Mouse (Mus musculus) macrophage (primary cell): Measurements from ENCODE around the gene Me3. TPM values are rescaled to one million over a fixed set of nuclear protein-coding genes. Genes with fewer than 3 reads are reported as not detected.

Experiments used
- H3K27ac ChIP-seq: fragments of 350-480 bp; formaldehyde crosslinking; 2 replicates; pipeline ENCODE4 v1.9.0; 2021
- H3K36me3 ChIP-seq: fragments of 350-480 bp; formaldehyde crosslinking; 2 replicates; pipeline ENCODE4 v1.9.0; 2021; ENCODE audit errors: inconsistent target
- H3K4me3 ChIP-seq: fragments of 350-480 bp; formaldehyde crosslinking; 2 replicates; pipeline ENCODE4 v1.9.0; 2021; ENCODE audit errors: inconsistent target
- H3K79me2 ChIP-seq: fragments of 350-480 bp; formaldehyde crosslinking; 2 replicates; pipeline ENCODE4 v1.9.0; 2021; ENCODE audit errors: inconsistent target
- WGBS: methylation state at CpG from one replicate; pipeline ENCODE4 v1.1.7; 2026; ENCODE audit warnings: inconsistent platforms; ENCODE audit not compliant: missing documents; 5-methylcytosine and 5-hydroxymethylcytosine counted together
- polyA plus RNA-seq: library from polyadenylated mRNA; stranded (reverse); fragments of 250-400 nt; gene quantifications from 3 replicates; pipeline ENCODE4 v1.2.4, GENCODE M21; 2018; ENCODE audit warnings: inconsistent platforms

Gene Me3
- polyA plus RNA-seq, 1 experiment from 2014 or later = not detected

- 58% methylated on average over 2 of the region's 2 CpGs for WGBS
- Histone ChIP-seq H3K4me3 (no peak overlapping the region), H3K36me3 (no peaks in the 10 kb centered on the region), H3K79me2 (no peaks in the 10 kb centered on the region), H3K27ac (no peak overlapping the region)
Measured at GRCm38 (mm10) chr7:89679621-89680140, 47.5 kb downstream of the Me3 start.

- WGBS = 90% methylated on average over 3 of the region's 3 CpGs
- H3K79me2 ChIP-seq = no peaks in the 10 kb centered on the region
- H3K27ac ChIP-seq = no peak overlapping the region
- no peak overlapping the region for H3K4me3 ChIP-seq
- no peaks in the 10 kb centered on the region for H3K36me3 ChIP-seq
Measured at GRCm38 (mm10) chr7:89680891-89681290, 48.7 kb downstream of the Me3 start.

- no peak overlapping the region for H3K27ac ChIP-seq
- 92% methylated on average over 10 of the region's 10 CpGs for WGBS
- H3K4me3 ChIP-seq = no peak overlapping the region
- no peaks in the 10 kb centered on the region for H3K79me2 ChIP-seq
- no peaks in the 10 kb centered on the region for H3K36me3 ChIP-seq
Measured at GRCm38 (mm10) chr7:89681666-89682470, 49.7 kb downstream of the Me3 start.

GRCm38 (mm10) chr7:89698186-89698585 is 66.0 kb downstream of the Me3 start:
- no peaks in the 10 kb centered on the region for H3K79me2 ChIP-seq
- H3K36me3 ChIP-seq = no peaks in the 10 kb centered on the region
- no peak overlapping the region for H3K4me3 ChIP-seq
- no peak overlapping the region for H3K27ac ChIP-seq

GRCm38 (mm10) chr7:89699668-89700350 is 67.6 kb downstream of the Me3 start:
- no peak overlapping the region for H3K4me3 ChIP-seq
- no peaks in the 10 kb centered on the region for H3K36me3 ChIP-seq
- no peak overlapping the region for H3K27ac ChIP-seq
- 72% methylated on average over 4 of the region's 5 CpGs for WGBS
- no peaks in the 10 kb centered on the region for H3K79me2 ChIP-seq

GRCm38 (mm10) chr7:89700511-89700910 is 68.3 kb downstream of the Me3 start:
- WGBS = 67% methylated on average over 1 of the region's 1 CpGs
- H3K36me3 ChIP-seq = no peaks in the 10 kb centered on the region
- no peak overlapping the region for H3K4me3 ChIP-seq
- H3K27ac ChIP-seq = no peak overlapping the region
- H3K79me2 ChIP-seq = no peaks in the 10 kb centered on the region

- Histone ChIP-seq H3K36me3 (no peaks in the 10 kb centered on the region), H3K4me3 (no peak overlapping the region), H3K79me2 (no peaks in the 10 kb centered on the region), H3K27ac (no peak overlapping the region)
- 67% methylated on average over 2 of the region's 2 CpGs for WGBS
Measured at GRCm38 (mm10) chr7:89710776-89711175, 78.6 kb downstream of the Me3 start.

GRCm38 (mm10) chr7:89713059-89713458 is 80.9 kb downstream of the Me3 start:
- Histone ChIP-seq H3K4me3 (no peak overlapping the region), H3K36me3 (no peaks in the 10 kb centered on the region), H3K27ac (no peak overlapping the region), H3K79me2 (no peaks in the 10 kb centered on the region)

- H3K4me3 ChIP-seq = no peak overlapping the region
Measured at GRCm38 (mm10) chr7:89716226-89716625, 84.0 kb downstream of the Me3 start.

GRCm38 (mm10) chr7:89717521-89717920 is 85.3 kb downstream of the Me3 start:
- Histone ChIP-seq H3K79me2 (no peaks in the 10 kb centered on the region), H3K27ac (no peak overlapping the region), H3K4me3 (no peak overlapping the region), H3K36me3 (no peaks in the 10 kb centered on the region)
- WGBS = 81% methylated on average over 2 of the region's 2 CpGs

More at GRCm38 (mm10) chr7:89716226-89716625, 84.0 kb downstream of the Me3 start:
- no peaks in the 10 kb centered on the region for H3K79me2 ChIP-seq
- 91% methylated on average over 3 of the region's 3 CpGs for WGBS
- H3K36me3 ChIP-seq = no peaks in the 10 kb centered on the region
- no peak overlapping the region for H3K27ac ChIP-seq

GRCm38 (mm10) chr7:89718264-89718663 is 86.1 kb downstream of the Me3 start:
- Histone ChIP-seq H3K36me3 (no peaks in the 10 kb centered on the region), H3K27ac (no peak overlapping the region), H3K79me2 (no peaks in the 10 kb centered on the region), H3K4me3 (no peak overlapping the region)
- WGBS = 75% methylated on average over 2 of the region's 2 CpGs

- H3K79me2 ChIP-seq = no peaks in the 10 kb centered on the region
- H3K4me3 ChIP-seq = no peak overlapping the region
- 95% methylated on average over 2 of the region's 2 CpGs for WGBS
Measured at GRCm38 (mm10) chr7:89720256-89720655, 88.1 kb downstream of the Me3 start.

GRCm38 (mm10) chr7:89726712-89727111 is 94.5 kb downstream of the Me3 start:
- H3K79me2 ChIP-seq = no peaks in the 10 kb centered on the region
- no peak overlapping the region for H3K4me3 ChIP-seq
- H3K27ac ChIP-seq = no peak overlapping the region
- WGBS = 86% methylated on average over 3 of the region's 3 CpGs
- no peaks in the 10 kb centered on the region for H3K36me3 ChIP-seq

More at GRCm38 (mm10) chr7:89720256-89720655, 88.1 kb downstream of the Me3 start:
- H3K36me3 ChIP-seq = no peaks in the 10 kb centered on the region
- H3K27ac ChIP-seq = no peak overlapping the region

GRCm38 (mm10) chr7:89727615-89728014 is 95.4 kb downstream of the Me3 start:
- 100% methylated on average over 1 of the region's 1 CpGs for WGBS

GRCm38 (mm10) chr7:89728393-89728792 is 96.2 kb downstream of the Me3 start:
- WGBS = 65% methylated on average over 3 of the region's 3 CpGs
- H3K79me2 ChIP-seq = no peaks in the 10 kb centered on the region
- H3K36me3 ChIP-seq = no peaks in the 10 kb centered on the region
- no peak overlapping the region for H3K27ac ChIP-seq
- no peak overlapping the region for H3K4me3 ChIP-seq

More at GRCm38 (mm10) chr7:89727615-89728014, 95.4 kb downstream of the Me3 start:
- Histone ChIP-seq H3K36me3 (no peaks in the 10 kb centered on the region), H3K79me2 (no peaks in the 10 kb centered on the region), H3K4me3 (no peak overlapping the region), H3K27ac (no peak overlapping the region)
